Mouse (Mus musculus) lung, postnatal 0 days (tissue): ENCODE measurements around the gene Ptpdc1. TPM values are rescaled to one million over a fixed set of nuclear protein-coding genes. Genes with fewer than 3 reads are reported as not detected.
A peak's percentile ranks its signal among the peaks of the same experiment; 100 is the strongest.

Experiments
- ATAC-seq: fragments of 200-750 bp; cut with Nextera tagmentation; 2 replicates; pipeline ENCODE4 v1.8.0; 2017; ENCODE audit warnings: moderate library complexity
- DNase-seq: peaks from one replicate; pipeline ENCODE4 v3.0.0-alpha.2; 2016; ENCODE audit warnings: low spot score
- H3K27ac ChIP-seq: fragments of 300-500 bp; sonication (generic); 2 replicates; pipeline ENCODE4 v1.5.1; 2014; ENCODE audit warnings: antibody characterized with exemption, mild to moderate bottlenecking, low read length, mixed read lengths
- H3K27me3 ChIP-seq: fragments of 300-500 bp; sonication (generic); replicated peaks from 2 replicates; pipeline ENCODE4 v1.6.1; 2014; ENCODE audit warnings: low read length, mixed read lengths; ENCODE audit not compliant: insufficient read depth
- H3K36me3 ChIP-seq: fragments of 300-500 bp; sonication (generic); 2 replicates; pipeline ENCODE4 v1.6.1; 2014; ENCODE audit warnings: low read length, mixed read lengths; ENCODE audit not compliant: insufficient read depth
- H3K4me1 ChIP-seq: fragments of 300-500 bp; sonication (generic); 2 replicates; pipeline ENCODE4 v1.6.1; 2014; ENCODE audit warnings: antibody characterized with exemption, low read depth, low read length, mixed read lengths; ENCODE audit not compliant: insufficient read depth
- H3K4me2 ChIP-seq: fragments of 300-500 bp; sonication (generic); replicated peaks from 2 replicates; pipeline ENCODE4 v1.6.1; 2014; ENCODE audit warnings: low read depth, mild to moderate bottlenecking, low read length, moderate library complexity, mixed read lengths
- H3K4me3 ChIP-seq: fragments of 300-500 bp; sonication (generic); 2 replicates; pipeline ENCODE4 v1.5.1; 2014; ENCODE audit warnings: low read depth, low read length
- H3K9ac ChIP-seq: fragments of 300-500 bp; sonication (generic); replicated peaks from 2 replicates; pipeline ENCODE4 v1.6.1; 2014; ENCODE audit warnings: low read depth, mild to moderate bottlenecking
- H3K9me3 ChIP-seq: fragments of 300-500 bp; sonication (generic); 2 replicates; pipeline ENCODE4 v1.6.1; 2016; ENCODE audit warnings: low read length, mixed read lengths
- CTCF ChIP-seq: IDR thresholded peaks from 2 replicates; pipeline ENCODE4 v1.5.1; 2016; ENCODE audit warnings: antibody characterized with exemption, mild to moderate bottlenecking
- EP300 ChIP-seq: IDR thresholded peaks from 2 replicates; pipeline ENCODE4 v1.6.1; 2016; ENCODE audit warnings: antibody characterized with exemption, mild to moderate bottlenecking, control low read depth
- WGBS: fragments of 180-500 bp; shearing (Covaris S2); extraction: QIAGEN DNeasy Blood & Tissue Kit; methylation state at CpG from one replicate; pipeline ENCODE4 v1.1.7; 2014; 5-methylcytosine and 5-hydroxymethylcytosine counted together
- polyA plus RNA-seq: library from polyadenylated mRNA; unstranded; fragments of >200 nt; fragmentation: Nextera tagmentation; extraction: Ambion mirVana; gene quantifications from 2 replicates; pipeline ENCODE4 v1.2.1, GENCODE M21; 2015

Gene Ptpdc1
- polyA plus RNA-seq, 1 experiment from 2014 or later: 6.3 TPM

- H3K36me3 ChIP-seq: no peaks in the 10 kb centered on the region
- no peak for TF ChIP-seq EP300
- TF ChIP-seq CTCF: no peak
- no peaks in the 10 kb centered on the region for H3K27me3 ChIP-seq
- peak overlapping the region; percentile 83 for H3K27ac ChIP-seq
- peaks cover 10% of the 10 kb centered on the region; the same call in 1 of the 2 replicates for H3K4me1 ChIP-seq
- ATAC-seq (peak; percentile 67), DNase-seq (peak; percentile 18)
- H3K4me2 ChIP-seq: peak overlapping the region; percentile 80
- peak overlapping the region; percentile 72 for H3K4me3 ChIP-seq
- 1% methylated on average over 26 of the region's 26 CpGs for WGBS
- no peaks in the 10 kb centered on the region for H3K9me3 ChIP-seq
- H3K9ac ChIP-seq: peak overlapping the region; percentile 73
These were observed 481 bp downstream of the Ptpdc1 start for GRCm38 (mm10) chr13:48624968-48625398.

- no peak for DNase-seq
- peaks cover 6% of the 10 kb centered on the region; the same call in 1 of the 2 replicates for H3K9me3 ChIP-seq
- no peak overlapping the region for H3K27ac ChIP-seq
- H3K4me1 ChIP-seq: no peaks in the 10 kb centered on the region
- H3K27me3 ChIP-seq: no peaks in the 10 kb centered on the region
- no peaks in the 10 kb centered on the region for H3K36me3 ChIP-seq
- ATAC-seq: no peak
- WGBS: 86% methylated on average over 4 of the region's 4 CpGs
- H3K9ac ChIP-seq: no peak overlapping the region
- H3K4me3 ChIP-seq: no peak overlapping the region
- no peak overlapping the region for H3K4me2 ChIP-seq
- no peak for TF ChIP-seq CTCF
- no peak for TF ChIP-seq EP300
These were observed 6.6 kb downstream of the Ptpdc1 start for GRCm38 (mm10) chr13:48618890-48619289.

- no peak overlapping the region for H3K27ac ChIP-seq
- no peaks in the 10 kb centered on the region for H3K36me3 ChIP-seq
- no peak overlapping the region for H3K4me3 ChIP-seq
- TF ChIP-seq EP300: no peak
- no peak for TF ChIP-seq CTCF
- H3K9me3 ChIP-seq: peaks cover 6% of the 10 kb centered on the region; the same call in 1 of the 2 replicates
- no peak overlapping the region for H3K4me2 ChIP-seq
- ATAC-seq: no peak
- H3K9ac ChIP-seq: no peak overlapping the region
- no peaks in the 10 kb centered on the region for H3K27me3 ChIP-seq
- H3K4me1 ChIP-seq: no peaks in the 10 kb centered on the region
- DNase-seq: no peak
These were observed 7.7 kb downstream of the Ptpdc1 start for GRCm38 (mm10) chr13:48617774-48618173.

GRCm38 (mm10) chr13:48614525-48614924 lies 10.9 kb downstream of the Ptpdc1 start:
- no peak overlapping the region for H3K4me2 ChIP-seq
- DNase-seq: no peak
- no peaks in the 10 kb centered on the region for H3K4me1 ChIP-seq
- WGBS: 82% methylated on average over 2 of the region's 2 CpGs
- H3K9me3 ChIP-seq: peaks cover 6% of the 10 kb centered on the region; the same call in 1 of the 2 replicates
- no peak overlapping the region for H3K4me3 ChIP-seq
- TF ChIP-seq EP300 (no peak), CTCF (no peak)
- H3K27ac ChIP-seq: no peak overlapping the region
- no peak for ATAC-seq
- no peak overlapping the region for H3K9ac ChIP-seq
- no peaks in the 10 kb centered on the region for H3K36me3 ChIP-seq
- no peaks in the 10 kb centered on the region for H3K27me3 ChIP-seq

- Histone ChIP-seq H3K4me3 (no peak overlapping the region), H3K27ac (no peak overlapping the region), H3K27me3 (no peaks in the 10 kb centered on the region), H3K4me2 (no peak overlapping the region), H3K36me3 (no peaks in the 10 kb centered on the region), H3K9ac (no peak overlapping the region), H3K4me1 (no peaks in the 10 kb centered on the region), H3K9me3 (no peaks in the 10 kb centered on the region)
- no peak for DNase-seq
- TF ChIP-seq CTCF (no peak), EP300 (no peak)
- ATAC-seq: no peak
- 59% methylated on average over 5 of the region's 5 CpGs for WGBS
These were observed 16.4 kb downstream of the Ptpdc1 start for GRCm38 (mm10) chr13:48609106-48609505.

GRCm38 (mm10) chr13:48604591-48604990 lies 20.9 kb downstream of the Ptpdc1 start:
- no peak for TF ChIP-seq EP300
- TF ChIP-seq CTCF: no peak
- Histone ChIP-seq H3K4me3 (no peak overlapping the region), H3K36me3 (no peaks in the 10 kb centered on the region), H3K9ac (no peak overlapping the region), H3K27ac (no peak overlapping the region), H3K4me1 (no peaks in the 10 kb centered on the region), H3K9me3 (no peaks in the 10 kb centered on the region), H3K4me2 (no peak overlapping the region), H3K27me3 (no peaks in the 10 kb centered on the region)
- DNase-seq: no peak
- WGBS: 82% methylated on average over 5 of the region's 5 CpGs
- no peak for ATAC-seq

- Histone ChIP-seq H3K4me1 (no peaks in the 10 kb centered on the region), H3K27me3 (no peaks in the 10 kb centered on the region), H3K4me3 (no peak overlapping the region), H3K4me2 (no peak overlapping the region), H3K36me3 (no peaks in the 10 kb centered on the region), H3K9ac (no peak overlapping the region), H3K27ac (no peak overlapping the region), H3K9me3 (no peaks in the 10 kb centered on the region)
- DNase-seq (no peak), ATAC-seq (no peak)
- no peak for TF ChIP-seq EP300
- TF ChIP-seq CTCF: no peak
- WGBS: 88% methylated on average over 3 of the region's 3 CpGs
These were observed 22.2 kb downstream of the Ptpdc1 start for GRCm38 (mm10) chr13:48603296-48603695.
